Mouse (Mus musculus): ENCODE measurements at regions not wholly inside any gene's neighbourhood (a gene's known extent, or its start where the extent isn't known, plus 50 kb on each side); places are given as distances from the start of the nearest gene placed in this dataset.

GRCm38 (mm10) chr9:113213930-113214329 lies 494.1 kb downstream of the Pdcd6ip start:
- TF ChIP-seq MYOD1 (IDR thresholded peaks at IDR 0.05; ENCODE audit: control insufficient read depth in 1 of 3, insufficient read length in 2 of 3, low read depth in 2 of 3) (no peak), POLR2A (IDR thresholded peaks at IDR 0.05; ENCODE audit: insufficient read length, low read depth) (no peak), SRF (IDR thresholded peaks at IDR 0.05; ENCODE audit: control insufficient read depth, insufficient read length, low read depth) (no peak), POLR2AphosphoS2 (IDR thresholded peaks at IDR 0.05; ENCODE audit: insufficient read length, low read depth) (no peak), TCF12 (IDR thresholded peaks at IDR 0.05; ENCODE audit: insufficient read depth, poor library complexity, severe bottlenecking) (no peak), E2F4 (IDR thresholded peaks at IDR 0.05; ENCODE audit: insufficient read depth) (no peak), USF1 (IDR thresholded peaks at IDR 0.05; ENCODE audit: low read depth) (no peak), REST (IDR thresholded peaks at IDR 0.05; ENCODE audit: insufficient read depth, insufficient read length) (no peak), MAX (IDR thresholded peaks at IDR 0.05; ENCODE audit: low read depth) (no peak), TCF3 (IDR thresholded peaks at IDR 0.05; ENCODE audit: insufficient read length, low read depth) (no peak), CEBPB (IDR thresholded peaks at IDR 0.05; ENCODE audit: insufficient read depth, poor library complexity, severe bottlenecking) (no peak)

Data from myocyte (in vitro differentiated cells).